Mouse (Mus musculus): ENCODE data around the gene Gm12888.
"Not testable (repeated sequence)": the region's sequence is repeated elsewhere in the genome, so short reads cannot be mapped to it uniquely, and the experiment has no call there.

Gene Gm12888

DNA sequence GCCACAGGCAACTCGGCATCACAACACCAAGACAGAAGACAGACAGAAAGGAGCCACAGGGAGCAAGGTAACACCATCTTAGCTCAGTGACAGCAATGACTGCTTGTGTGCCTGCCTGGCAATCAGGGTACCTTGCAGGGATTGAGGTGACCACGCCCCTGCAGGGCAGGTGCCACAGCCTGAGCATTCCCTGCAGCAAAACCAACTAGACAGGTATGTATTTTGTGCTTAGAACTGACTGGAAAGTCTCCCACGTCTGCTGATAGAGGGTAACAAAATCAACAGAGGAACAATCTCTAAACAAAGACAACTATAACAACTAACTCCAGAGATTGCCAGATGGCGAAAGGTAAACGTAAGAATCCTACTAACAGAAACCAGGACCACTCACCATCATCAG lies at the start of gene Gm12888:
Gene Gm12888 (minus strand): TSS at position 101 of the 400 bp plus-strand sequence.
- not testable (repeated sequence) for DNase-seq (ENCODE audit: low read depth, low spot score)
